Mouse (Mus musculus): Measurements from ENCODE around the gene Cyp2f2. TPM values are rescaled to one million over a fixed set of nuclear protein-coding genes. Genes with fewer than 3 reads are reported as not detected.
A peak's percentile ranks its signal among the peaks of the same experiment; 100 is the strongest.

Cyp2f2 gene
- polyA plus RNA-seq, 1 experiment from 2014 or later: not detected

- 94% methylated on average over 6 of the region's 6 CpGs for WGBS
- peaks cover 55% of the 10 kb centered on the region for H3K36me3 ChIP-seq
These were observed 39.5 kb downstream of the Cyp2f2 start for GRCm38 (mm10) chr7:27159256-27159655.

GRCm38 (mm10) chr7:27159882-27160281, 40.2 kb downstream of the Cyp2f2 start:
- H3K4me3 ChIP-seq (replicated peaks): no peak overlapping the region; the same call in 1 of the 2 replicates
- no peaks in the 10 kb centered on the region for H3K9me3 ChIP-seq (replicated peaks)
- ATAC-seq (replicated peaks; ENCODE audit: low FRiP score): peak; percentile 92
- no peak overlapping the region for H3K4me2 ChIP-seq
- H3K27ac ChIP-seq: peak overlapping the region; percentile 63; the same call in 1 of the 2 replicates
- 17% methylated on average over 8 of the region's 8 CpGs for WGBS
- no peaks in the 10 kb centered on the region for H3K27me3 ChIP-seq
- H3K4me1 ChIP-seq: peaks cover 50% of the 10 kb centered on the region
- H3K9ac ChIP-seq: no peak overlapping the region
- H3K36me3 ChIP-seq: peaks cover 61% of the 10 kb centered on the region

More at GRCm38 (mm10) chr7:27159256-27159655, 39.5 kb downstream of the Cyp2f2 start:
- Histone ChIP-seq H3K9me3 (replicated peaks) (no peaks in the 10 kb centered on the region), H3K9ac (no peak overlapping the region), H3K27me3 (no peaks in the 10 kb centered on the region), H3K4me2 (no peak overlapping the region), H3K4me1 (peaks cover 44% of the 10 kb centered on the region), H3K27ac (no peak overlapping the region), H3K4me3 (replicated peaks) (no peak overlapping the region)
- no peak for ATAC-seq (replicated peaks; ENCODE audit: low FRiP score)

GRCm38 (mm10) chr7:27160921-27161320, 41.2 kb downstream of the Cyp2f2 start:
- Histone ChIP-seq H3K27me3 (no peaks in the 10 kb centered on the region), H3K9ac (no peak overlapping the region), H3K36me3 (peaks cover 64% of the 10 kb centered on the region), H3K4me2 (no peak overlapping the region), H3K27ac (peak overlapping the region; percentile 13; the same call in 1 of the 2 replicates), H3K9me3 (replicated peaks) (no peaks in the 10 kb centered on the region), H3K4me3 (replicated peaks) (no peak overlapping the region), H3K4me1 (peaks cover 60% of the 10 kb centered on the region)
- 79% methylated on average over 3 of the region's 3 CpGs for WGBS
- no peak for ATAC-seq (replicated peaks; ENCODE audit: low FRiP score)

GRCm38 (mm10) chr7:27161744-27162143, 42.0 kb downstream of the Cyp2f2 start:
- ATAC-seq (replicated peaks; ENCODE audit: low FRiP score): no peak
- H3K4me3 ChIP-seq (replicated peaks): no peak overlapping the region
- H3K9ac ChIP-seq: 0 out of 2 replicates have a peak overlapping the region, but pooled peaks have one; percentile 1
- peaks cover 61% of the 10 kb centered on the region for H3K4me1 ChIP-seq
- peak overlapping the region; percentile 4; the same call in 1 of the 2 replicates for H3K27ac ChIP-seq
- peaks cover 64% of the 10 kb centered on the region for H3K36me3 ChIP-seq
- H3K9me3 ChIP-seq (replicated peaks): no peaks in the 10 kb centered on the region
- WGBS: 79% methylated on average over 4 of the region's 4 CpGs
- H3K4me2 ChIP-seq: no peak overlapping the region
- no peaks in the 10 kb centered on the region for H3K27me3 ChIP-seq

GRCm38 (mm10) chr7:27162780-27163449, 43.2 kb downstream of the Cyp2f2 start:
- peaks cover 56% of the 10 kb centered on the region for H3K36me3 ChIP-seq
- H3K4me1 ChIP-seq: peaks cover 69% of the 10 kb centered on the region
- no peaks in the 10 kb centered on the region for H3K27me3 ChIP-seq
- WGBS: 74% methylated on average over 5 of the region's 5 CpGs
- H3K9ac ChIP-seq: no peak overlapping the region
- peak overlapping the region; percentile 10; the same call in 1 of the 2 replicates for H3K27ac ChIP-seq
- no peak for ATAC-seq (replicated peaks; ENCODE audit: low FRiP score)
- peak overlapping the region; percentile 86 for H3K4me2 ChIP-seq
- H3K9me3 ChIP-seq (replicated peaks): no peaks in the 10 kb centered on the region
- 0 out of 2 replicates have a peak overlapping the region, but pooled peaks have one; percentile 72 for H3K4me3 ChIP-seq (replicated peaks)

GRCm38 (mm10) chr7:27163450-27163805, 43.7 kb downstream of the Cyp2f2 start:
- H3K9me3 ChIP-seq (replicated peaks): no peaks in the 10 kb centered on the region
- H3K4me3 ChIP-seq (replicated peaks): peak overlapping the region; percentile 72; the same call in 1 of the 2 replicates
- peak overlapping the region; percentile 86 for H3K4me2 ChIP-seq
- no peak overlapping the region for H3K27ac ChIP-seq
- H3K9ac ChIP-seq: no peak overlapping the region
- H3K36me3 ChIP-seq: peaks cover 50% of the 10 kb centered on the region
- peaks cover 70% of the 10 kb centered on the region for H3K4me1 ChIP-seq
- H3K27me3 ChIP-seq: no peaks in the 10 kb centered on the region
- WGBS: 56% methylated on average over 5 of the region's 5 CpGs
- ATAC-seq (replicated peaks; ENCODE audit: low FRiP score): no peak

GRCm38 (mm10) chr7:27164112-27164947, 44.6 kb downstream of the Cyp2f2 start:
- peaks cover 70% of the 10 kb centered on the region for H3K4me1 ChIP-seq
- H3K4me3 ChIP-seq (replicated peaks): peak overlapping the region; percentile 72
- 78% methylated on average over 33 of the region's 33 CpGs for WGBS
- no peak overlapping the region for H3K27ac ChIP-seq
- H3K9ac ChIP-seq: peak overlapping the region; percentile 79
- no peaks in the 10 kb centered on the region for H3K27me3 ChIP-seq
- ATAC-seq (replicated peaks; ENCODE audit: low FRiP score): no peak
- no peaks in the 10 kb centered on the region for H3K9me3 ChIP-seq (replicated peaks)
- peak overlapping the region; percentile 86 for H3K4me2 ChIP-seq
- H3K36me3 ChIP-seq: peaks cover 41% of the 10 kb centered on the region

- WGBS: 64% methylated on average over 23 of the region's 23 CpGs
- H3K27ac ChIP-seq: 0 out of 2 replicates have a peak overlapping the region, but pooled peaks have one; percentile 99
- no peak for ATAC-seq (replicated peaks; ENCODE audit: low FRiP score)
These were observed 45.4 kb downstream of the Cyp2f2 start for GRCm38 (mm10) chr7:27165007-27165655.

GRCm38 (mm10) chr7:27165696-27166095, 46.0 kb downstream of the Cyp2f2 start:
- Histone ChIP-seq H3K4me1 (peaks cover 61% of the 10 kb centered on the region), H3K4me3 (replicated peaks) (peak overlapping the region; percentile 72), H3K4me2 (peak overlapping the region; percentile 86), H3K27me3 (no peaks in the 10 kb centered on the region), H3K9ac (peak overlapping the region; percentile 79), H3K36me3 (peaks cover 40% of the 10 kb centered on the region), H3K9me3 (replicated peaks) (no peaks in the 10 kb centered on the region), H3K27ac (peak overlapping the region; percentile 99)
- under 1% methylated on average over 8 of the region's 8 CpGs for WGBS
- no peak for ATAC-seq (replicated peaks; ENCODE audit: low FRiP score)

More at GRCm38 (mm10) chr7:27165007-27165655, 45.4 kb downstream of the Cyp2f2 start:
- peaks cover 67% of the 10 kb centered on the region for H3K4me1 ChIP-seq
- H3K9me3 ChIP-seq (replicated peaks): no peaks in the 10 kb centered on the region
- peak overlapping the region; percentile 86 for H3K4me2 ChIP-seq
- H3K27me3 ChIP-seq: no peaks in the 10 kb centered on the region
- peaks cover 37% of the 10 kb centered on the region for H3K36me3 ChIP-seq
- peak overlapping the region; percentile 79 for H3K9ac ChIP-seq
- H3K4me3 ChIP-seq (replicated peaks): peak overlapping the region; percentile 72

- H3K36me3 ChIP-seq: peaks cover 39% of the 10 kb centered on the region
- peak overlapping the region; percentile 79 for H3K9ac ChIP-seq
- ATAC-seq (replicated peaks; ENCODE audit: low FRiP score): peak; percentile 84
- peak overlapping the region; percentile 99 for H3K27ac ChIP-seq
- H3K4me2 ChIP-seq: peak overlapping the region; percentile 86
- no peaks in the 10 kb centered on the region for H3K27me3 ChIP-seq
- peak overlapping the region; percentile 72 for H3K4me3 ChIP-seq (replicated peaks)
- 0% methylated on average over 28 of the region's 43 CpGs for WGBS
- peaks cover 57% of the 10 kb centered on the region for H3K4me1 ChIP-seq
- H3K9me3 ChIP-seq (replicated peaks): no peaks in the 10 kb centered on the region
These were observed 46.5 kb downstream of the Cyp2f2 start for GRCm38 (mm10) chr7:27166229-27166613.

GRCm38 (mm10) chr7:27166614-27167474, 47.1 kb downstream of the Cyp2f2 start, which contains the start of gene Egln2:
Gene Egln2 (minus strand): TSS chr7:27166802.
- Histone ChIP-seq H3K27ac (peak within 1 kb of the TSS; percentile 99), H3K36me3 (peaks cover 37% of the 10 kb centered on the region), H3K4me1 (peaks cover 51% of the 10 kb centered on the region), H3K9me3 (replicated peaks) (no peaks in the 10 kb centered on the region), H3K9ac (peak within 1 kb of the TSS; percentile 79), H3K4me3 (replicated peaks) (peak within 1 kb of the TSS; percentile 72), H3K4me2 (peak within 1 kb of the TSS; percentile 86), H3K27me3 (no peaks in the 10 kb centered on the region)
- peak; percentile 84 for ATAC-seq (replicated peaks; ENCODE audit: low FRiP score)
- 2% methylated on average over 57 of the region's 61 CpGs for WGBS
